24 mouse cellular contexts compared by ENCODE assay signal in genomic region chr9:66873531-66873930, GRCm38 (mm10). TPM values are rescaled to one million over a fixed set of nuclear protein-coding genes. Genes with fewer than 3 reads are reported as not detected.
A peak's percentile ranks its signal among the peaks of the same experiment; 100 is the strongest.
DNase-seq lines count a peak whose midpoint lies in the region; ATAC-seq and TF ChIP-seq lines count a peak whose summit lies in the region.
"Had no signal": no experiment of that assay in that cellular context is flagged by ENCODE, and none has a peak within 500 bp of the region (broad histone marks: within the 10 kb centered on the region; RNA-seq: fewer than 3 reads in every experiment).

No protein-coding gene starts in this region.

- ATAC-seq in hematopoietic stem cell, adult 5-6 weeks (replicated peaks in 1 of 2; ENCODE audit: insufficient read depth in 1 of 2, low FRiP score in 2 of 2, low TSS enrichment in 1 of 2, low read depth in 1 of 2, poor library complexity in 2 of 2, severe bottlenecking in 2 of 2), result peak; percentile 48 to 65; a peak in 2 of 4 replicates
- ATAC-seq in monocyte, adult 5-6 weeks (replicated peaks; ENCODE audit: insufficient number of reproducible peaks, low FRiP score, low TSS enrichment, poor library complexity, severe bottlenecking), result peak; percentile 65; the same call in 1 of the 2 replicates
- ATAC-seq: forebrain, embryonic 14.5 days; midbrain, embryonic 15.5 days had no signal

- no peaks in the 10 kb centered on the region for H3K36me3 ChIP-seq in MEL (ENCODE audit: control insufficient read depth in 1 of 2, insufficient read depth in 2 of 2, low read length in 2 of 2)
- H3K36me3 ChIP-seq in heart, embryonic 10.5 days, result peaks cover 13% of the 10 kb centered on the region; the same call in 1 of the 2 replicates
- H3K36me3 ChIP-seq: hindbrain, embryonic 12.5 days; midbrain, embryonic 15.5 days; neural tube, embryonic 15.5 days had no signal

- no peaks in the 10 kb centered on the region for H3K27me3 ChIP-seq in MEL (ENCODE audit: control insufficient read depth in 1 of 2, insufficient read depth in 2 of 2, low read length in 2 of 2)
- no peaks in the 10 kb centered on the region for H3K27me3 ChIP-seq in heart, embryonic 10.5 days (ENCODE audit: insufficient read depth, poor library complexity, severe bottlenecking)
- H3K27me3 ChIP-seq: CH12.LX; embryonic facial prominence, embryonic 13.5 days; hindbrain, embryonic 12.5 days; midbrain, embryonic 15.5 days; neural tube, embryonic 15.5 days had no signal

- TF ChIP-seq CTCF in MEL (IDR thresholded peaks at IDR 0.05 in 2 of 3, conservative IDR thresholded peaks at IDR 0.05 in 1 of 3; ENCODE audit: control insufficient read depth in 1 of 3, insufficient read depth in 1 of 3, low read depth in 2 of 3, low read length in 3 of 3, poor library complexity in 1 of 3, severe bottlenecking in 1 of 3), result peak in 1 of 3 experiments; percentile 8; a peak in 1 of 6 replicates

- H3K27ac ChIP-seq in MEL (ENCODE audit: control insufficient read depth, low read depth, low read length), result no peak overlapping the region
- H3K27ac ChIP-seq in heart, embryonic 10.5 days, result no peak overlapping the region
- H3K27ac ChIP-seq: embryonic facial prominence, embryonic 13.5 days; hindbrain, embryonic 12.5 days; left cerebral cortex, adult 2 months; limb, embryonic 10.5 days; midbrain, embryonic 15.5 days; neural tube, embryonic 15.5 days had no signal

- peak; percentile 68 for DNase-seq in CD4-positive helper T cell, adult 2 months (ENCODE audit: low read depth, low spot score)
- DNase-seq in MEL (ENCODE audit: low read depth, low spot score) (peak; percentile 25), adipocyte (ENCODE audit: low spot score) (no peak)
- no peak for DNase-seq in neural tube, embryonic 10.5 days (ENCODE audit: extremely low spot score, low spot score)
- DNase-seq in heart, embryonic 10.5 days (ENCODE audit: low spot score), result no peak
- DNase-seq in spleen, postnatal 14 days (ENCODE audit: low spot score in 2 of 2), result no peak
- DNase-seq: adrenal gland, postnatal 36 days; cerebellum, adult 11 months; cerebellum, adult 9-11 months; kidney, adult 18-20 months; kidney, postnatal 4 days had no signal

- H3K9me3 ChIP-seq in MEL (replicated peaks; ENCODE audit: insufficient read depth, low read length), result no peaks in the 10 kb centered on the region
- no peaks in the 10 kb centered on the region for H3K9me3 ChIP-seq in heart, embryonic 10.5 days
- H3K9me3 ChIP-seq: midbrain, embryonic 15.5 days; neural tube, embryonic 15.5 days had no signal

- TF ChIP-seq EP300 in MEL (IDR thresholded peaks at IDR 0.05; ENCODE audit: low read depth in 1 of 2, low read length in 2 of 2), result no peak

- no peak overlapping the region for H3K4me3 ChIP-seq in MEL (ENCODE audit: control insufficient read depth in 1 of 2, insufficient read depth in 1 of 2, low read depth in 2 of 2, low read length in 2 of 2)
- H3K4me3 ChIP-seq in heart, embryonic 10.5 days, result no peak overlapping the region
- H3K4me3 ChIP-seq: embryonic facial prominence, embryonic 13.5 days; erythroblast, embryonic 14.5 days; hindbrain, embryonic 12.5 days; left cerebral cortex, adult 2 months; limb, embryonic 10.5 days; midbrain, embryonic 15.5 days; myocyte; neural tube, embryonic 15.5 days had no signal

- H3K4me1 ChIP-seq in MEL (ENCODE audit: control insufficient read depth in 1 of 2, insufficient read depth in 2 of 2, low read length in 2 of 2), result peaks cover 0 to 2% of the 10 kb centered on the region in 2 experiments; a peak in 2 of 4 replicates
- H3K4me1 ChIP-seq in heart, embryonic 10.5 days, result peaks cover 7% of the 10 kb centered on the region; the same call in 1 of the 2 replicates
- H3K4me1 ChIP-seq: hindbrain, embryonic 12.5 days; limb, embryonic 10.5 days; midbrain, embryonic 15.5 days; neural tube, embryonic 15.5 days had no signal

- TF ChIP-seq RAD21 in MEL (IDR thresholded peaks at IDR 0.05; ENCODE audit: low read depth, low read length), result no peak

- H3K79me2 ChIP-seq in MEL (ENCODE audit: control insufficient read depth, insufficient read depth, low read length, poor library complexity), result no peaks in the 10 kb centered on the region

- TF ChIP-seq POLR2A in MEL (IDR thresholded peaks at IDR 0.05; ENCODE audit: control insufficient read depth in 1 of 2, insufficient read depth in 1 of 2, low read depth in 1 of 2, low read length in 2 of 2, poor library complexity in 1 of 2), result no peak

- no peak overlapping the region for H3K9ac ChIP-seq in MEL (ENCODE audit: control insufficient read depth, low read depth, low read length, poor library complexity, severe bottlenecking)
- H3K9ac ChIP-seq: embryonic facial prominence, embryonic 13.5 days; hindbrain, embryonic 12.5 days; midbrain, embryonic 15.5 days; neural tube, embryonic 15.5 days had no signal

TF ChIP-seq in MEL, 35 proteins besides CTCF, POLR2A, EP300 and RAD21:
- TF ChIP-seq SMC3 (IDR thresholded peaks at IDR 0.05; ENCODE audit: low read depth, low read length) (0 out of 2 replicates have a peak, but pooled peaks have one; percentile 28), ZNF384 (IDR thresholded peaks at IDR 0.05; ENCODE audit: low read depth, low read length) (no peak)

RNA-seq across cellular contexts. Expression of gene Aph1c, which starts 39.0 kb away (rescaled TPM):
- total RNA-seq in MEL (2012; rRNA removed), result 0.23 and 0.29 TPM in 2 replicates
- under 1 TPM in 1 of 2 experiments, not detected in 1; 0.39 TPM for polyA plus RNA-seq in MEL (2012; ENCODE audit: insufficient read depth in 1 of 2, insufficient read length in 2 of 2, low read depth in 1 of 2, low replicate concordance in 2 of 2, missing spikeins in 1 of 2)
- 1.4 and 5.5 TPM in 2 replicates for total RNA-seq in hematopoietic stem cell, adult 5-6 weeks (2017)
- total RNA-seq in monocyte, adult 5-6 weeks (2017), result 1.9 to 9.5 TPM (median 3.2 TPM) in 3 replicates
- 1.5 and 2.4 TPM in 2 replicates for polyA plus RNA-seq in heart, embryonic 10.5 days (2016; fragmentation: Nextera tagmentation; extraction: Ambion mirVana)
- polyA plus RNA-seq: erythroblast, embryonic 14.5 days; G1E had no signal

RNA-seq across cellular contexts. Expression of gene Rab8b, which starts 46.0 kb away (rescaled TPM):
- total RNA-seq in MEL (2012; rRNA removed), result 15.0 and 16.4 TPM in 2 replicates
- polyA plus RNA-seq in MEL (2012; ENCODE audit: insufficient read depth in 1 of 2, insufficient read length in 2 of 2, low read depth in 1 of 2, low replicate concordance in 2 of 2, missing spikeins in 1 of 2), result 10 to 100 TPM in 1 of 2 experiments, not detected in 1; 16.1 TPM
- total RNA-seq in hematopoietic stem cell, adult 5-6 weeks (2017), result 99.3 and 118 TPM in 2 replicates
- total RNA-seq in monocyte, adult 5-6 weeks (2017), result 147 to 179 TPM (median 160 TPM) in 3 replicates
- 21.1 and 21.3 TPM in 2 replicates for polyA plus RNA-seq in heart, embryonic 10.5 days (2016; fragmentation: Nextera tagmentation; extraction: Ambion mirVana)

Comparison
In these comparisons a context has a peak if more than half of its experiments do, and no peak if none do; other contexts are left out.
1. DNase-seq: peak in CD4-positive helper T cell, adult 2 months (single experiment) and MEL (single experiment); none in neural tube, embryonic 10.5 days (single experiment), heart, embryonic 10.5 days (single experiment), adipocyte (single experiment) and spleen, postnatal 14 days (0 of 2).